Mouse (Mus musculus) forebrain, embryonic 11.5 days (tissue): ENCODE data around the gene Zbtb7b. TPM values are rescaled to one million over a fixed set of nuclear protein-coding genes. Genes with fewer than 3 reads are reported as not detected.
A peak's percentile ranks its signal among the peaks of the same experiment; 100 is the strongest.

Experiments
- ATAC-seq: fragments of 200-750 bp; cut with Nextera tagmentation; replicated peaks from 2 replicates; pipeline ENCODE4 v1.8.0; 2017; ENCODE audit warnings: moderate TSS enrichment; ENCODE audit not compliant: low FRiP score
- DNase-seq: peaks from one replicate; pipeline ENCODE4 v3.0.0-alpha.2; 2017; ENCODE audit warnings: low spot score
- H3K27ac ChIP-seq: fragments of 300-500 bp; sonication (generic); 2 replicates; pipeline ENCODE4 v1.5.1; 2014; ENCODE audit warnings: low read depth, low read length
- H3K27me3 ChIP-seq: fragments of 300-500 bp; sonication (generic); 2 replicates; pipeline ENCODE4 v1.6.1; 2014; ENCODE audit warnings: mild to moderate bottlenecking, low read length, mixed read lengths; ENCODE audit not compliant: control insufficient read depth, insufficient read depth
- H3K36me3 ChIP-seq: fragments of 300-500 bp; sonication (generic); 2 replicates; pipeline ENCODE4 v1.6.1; 2014; ENCODE audit warnings: mild to moderate bottlenecking, low read length, moderate library complexity, mixed read lengths; ENCODE audit not compliant: control insufficient read depth, insufficient read depth
- H3K4me1 ChIP-seq: fragments of 300-500 bp; sonication (generic); replicated peaks from 2 replicates; pipeline ENCODE4 v1.6.1; 2014; ENCODE audit warnings: low read length, mixed read lengths; ENCODE audit not compliant: control insufficient read depth, insufficient read depth
- H3K4me2 ChIP-seq: fragments of 300-500 bp; sonication (generic); 2 replicates; pipeline ENCODE4 v1.6.1; 2014; ENCODE audit warnings: low read depth, mild to moderate bottlenecking, low read length, moderate library complexity, mixed read lengths; ENCODE audit not compliant: severe bottlenecking
- H3K4me3 ChIP-seq: fragments of 300-500 bp; sonication (generic); 2 replicates; pipeline ENCODE4 v1.5.1; 2014; ENCODE audit warnings: low read depth, low read length
- H3K9ac ChIP-seq: fragments of 300-500 bp; sonication (generic); 2 replicates; pipeline ENCODE4 v1.6.1; 2014; ENCODE audit warnings: low read length
- H3K9me3 ChIP-seq: fragments of 300-500 bp; sonication (generic); 2 replicates; pipeline ENCODE4 v1.6.1; 2016; ENCODE audit warnings: low read length, mixed read lengths; ENCODE audit not compliant: control insufficient read depth
- WGBS: fragments of 180-500 bp; shearing (Covaris S2); extraction: QIAGEN DNeasy Blood & Tissue Kit; methylation state at CpG from one replicate; pipeline ENCODE4 v1.1.7; 2014; 5-methylcytosine and 5-hydroxymethylcytosine counted together
- polyA plus RNA-seq: library from polyadenylated mRNA; unstranded; fragments of >200 nt; fragmentation: Nextera tagmentation; extraction: Ambion mirVana; gene quantifications from 2 replicates; pipeline ENCODE4 v1.2.1, GENCODE M21; 2014

Zbtb7b gene
- polyA plus RNA-seq, 1 experiment from 2014 or later: 1.4 TPM

GRCm38 (mm10) chr3:89396654-89397005, 2.1 kb upstream of the Zbtb7b start:
- ATAC-seq: no peak
- WGBS: 1% methylated on average over 4 of the region's 4 CpGs
- H3K9ac ChIP-seq: no peak overlapping the region; the same call in 1 of the 2 replicates
- peaks cover 28% of the 10 kb centered on the region for H3K4me1 ChIP-seq
- H3K4me2 ChIP-seq: peak overlapping the region; percentile 99; the same call in 1 of the 2 replicates
- H3K9me3 ChIP-seq: no peaks in the 10 kb centered on the region
- peak overlapping the region; percentile 48; the same call in 1 of the 2 replicates for H3K4me3 ChIP-seq
- H3K27me3 ChIP-seq: no peaks in the 10 kb centered on the region; the same call in 1 of the 2 replicates
- DNase-seq: no peak
- no peak overlapping the region for H3K27ac ChIP-seq
- no peaks in the 10 kb centered on the region for H3K36me3 ChIP-seq

GRCm38 (mm10) chr3:89395806-89396653, 1.5 kb upstream of the Zbtb7b start:
- Histone ChIP-seq H3K4me1 (peaks cover 32% of the 10 kb centered on the region), H3K27me3 (peaks cover under 1% of the 10 kb centered on the region), H3K4me2 (peak overlapping the region; percentile 99), H3K9ac (peak overlapping the region; percentile 65), H3K36me3 (no peaks in the 10 kb centered on the region), H3K4me3 (peak overlapping the region; percentile 48), H3K9me3 (no peaks in the 10 kb centered on the region), H3K27ac (no peak overlapping the region)
- WGBS: under 1% methylated on average over 44 of the region's 44 CpGs
- DNase-seq: peak; percentile 84
- ATAC-seq: no peak

GRCm38 (mm10) chr3:89395419-89395805, 836 bp upstream of the Zbtb7b start:
- no peak overlapping the region for H3K27ac ChIP-seq
- 1% methylated on average over 10 of the region's 10 CpGs for WGBS

GRCm38 (mm10) chr3:89394894-89395256, 299 bp upstream of the Zbtb7b start:
- Histone ChIP-seq H3K4me3 (peak overlapping the region; percentile 48), H3K4me1 (peaks cover 36% of the 10 kb centered on the region), H3K36me3 (no peaks in the 10 kb centered on the region), H3K4me2 (peak overlapping the region; percentile 99), H3K9ac (peak overlapping the region; percentile 30; the same call in 1 of the 2 replicates), H3K27ac (no peak overlapping the region), H3K27me3 (peaks cover 2% of the 10 kb centered on the region), H3K9me3 (no peaks in the 10 kb centered on the region)
- ATAC-seq (no peak; the same call in 1 of the 2 replicates), DNase-seq (peak; percentile 90)
- WGBS: 0% methylated on average over 12 of the region's 12 CpGs

More at GRCm38 (mm10) chr3:89395419-89395805, 836 bp upstream of the Zbtb7b start:
- Histone ChIP-seq H3K27me3 (peaks cover 2% of the 10 kb centered on the region), H3K9me3 (no peaks in the 10 kb centered on the region), H3K36me3 (no peaks in the 10 kb centered on the region), H3K4me1 (peaks cover 36% of the 10 kb centered on the region), H3K4me2 (peak overlapping the region; percentile 99), H3K9ac (peak overlapping the region; percentile 30; the same call in 1 of the 2 replicates), H3K4me3 (peak overlapping the region; percentile 48)
- ATAC-seq (no peak), DNase-seq (no peak)

- no peaks in the 10 kb centered on the region for H3K36me3 ChIP-seq
- peaks cover 2% of the 10 kb centered on the region for H3K27me3 ChIP-seq
- H3K4me1 ChIP-seq: peaks cover 36% of the 10 kb centered on the region
- peak overlapping the region; percentile 55 for H3K9ac ChIP-seq
- no peaks in the 10 kb centered on the region for H3K9me3 ChIP-seq
- under 1% methylated on average over 15 of the region's 15 CpGs for WGBS
- DNase-seq: peak; percentile 98
- peak overlapping the region; percentile 99 for H3K4me2 ChIP-seq
- ATAC-seq: peak; percentile 94
- peak overlapping the region; percentile 71 for H3K27ac ChIP-seq
- peak overlapping the region; percentile 48 for H3K4me3 ChIP-seq
Measured at GRCm38 (mm10) chr3:89393605-89394004, 971 bp downstream of the Zbtb7b start.

GRCm38 (mm10) chr3:89392871-89393311, 1.7 kb downstream of the Zbtb7b start:
- ATAC-seq (no peak), DNase-seq (no peak)
- Histone ChIP-seq H3K9me3 (no peaks in the 10 kb centered on the region), H3K4me3 (peak overlapping the region; percentile 48), H3K27ac (no peak overlapping the region), H3K27me3 (peaks cover 2% of the 10 kb centered on the region), H3K9ac (peak overlapping the region; percentile 65), H3K4me2 (peak overlapping the region; percentile 99), H3K36me3 (no peaks in the 10 kb centered on the region), H3K4me1 (peaks cover 36% of the 10 kb centered on the region)
- 0% methylated on average over 20 of the region's 24 CpGs for WGBS

GRCm38 (mm10) chr3:89391663-89392511, 2.7 kb downstream of the Zbtb7b start:
- no peaks in the 10 kb centered on the region for H3K36me3 ChIP-seq
- H3K27ac ChIP-seq: no peak overlapping the region
- H3K9ac ChIP-seq: peak overlapping the region; percentile 65
- H3K4me3 ChIP-seq: peak overlapping the region; percentile 48
- peaks cover 36% of the 10 kb centered on the region for H3K4me1 ChIP-seq
- H3K9me3 ChIP-seq: no peaks in the 10 kb centered on the region
- H3K4me2 ChIP-seq: peak overlapping the region; percentile 99
- peaks cover 2% of the 10 kb centered on the region for H3K27me3 ChIP-seq
- WGBS: under 1% methylated on average over 55 of the region's 56 CpGs
- DNase-seq: peak; percentile 74
- ATAC-seq: no peak
